ENCODE assay signal across 8 mouse cellular contexts in genomic region chr19:56320186-56320860, GRCm38 (mm10). TPM values are rescaled to one million over a fixed set of nuclear protein-coding genes. Genes with fewer than 3 reads are reported as not detected.
DNase-seq lines count a peak whose midpoint lies in the region; ATAC-seq and TF ChIP-seq lines count a peak whose summit lies in the region.

No protein-coding gene starts in this region.

- no peak overlapping the region; the same call in 1 of the 2 replicates for H3K9ac ChIP-seq in lung, embryonic 15.5 days

- H3K27ac ChIP-seq in lung, embryonic 15.5 days, result no peak overlapping the region
- H3K27ac ChIP-seq in layer of hippocampus, adult 2 months, result no peak overlapping the region
- no peak overlapping the region for H3K27ac ChIP-seq in cerebellum, adult 2 months (ENCODE audit: insufficient read depth, low read length)

- peaks cover 37% of the 10 kb centered on the region for H3K27me3 ChIP-seq in E14TG2a.4 (ENCODE audit: insufficient read depth, low read length)
- no peaks in the 10 kb centered on the region for H3K27me3 ChIP-seq in lung, embryonic 15.5 days
- no peaks in the 10 kb centered on the region for H3K27me3 ChIP-seq in cerebellum, adult 2 months (ENCODE audit: control insufficient read depth, insufficient read depth, low read length)

- ATAC-seq in lung, embryonic 15.5 days (ENCODE audit: borderline replicate concordance, extremely low read depth, low FRiP score, low TSS enrichment), result no peak

- DNase-seq in embryo, embryonic 9.5 days (ENCODE audit: extremely low spot score), result peak; percentile 52
- peak; percentile 26 for DNase-seq in kidney, adult 11 months
- peak; percentile 29 for DNase-seq in retina, embryonic 14.5 days (ENCODE audit: low spot score)
- DNase-seq in layer of hippocampus, postnatal 10 days (ENCODE audit: low spot score in 2 of 2), result no peak
- DNase-seq in layer of hippocampus, adult 2 months (ENCODE audit: low spot score in 2 of 2), result no peak
- DNase-seq in cerebellum, adult 2 months, result no peak

- no peak for TF ChIP-seq CTCF in E14TG2a.4 (conservative IDR thresholded peaks at IDR 0.05; ENCODE audit: low read length)
- TF ChIP-seq CTCF in layer of hippocampus, adult 2 months (conservative IDR thresholded peaks at IDR 0.05), result no peak
- no peak for TF ChIP-seq CTCF in cerebellum, adult 2 months (IDR thresholded peaks at IDR 0.05; ENCODE audit: borderline replicate concordance, insufficient read depth, low read depth, low read length)

- no peaks in the 10 kb centered on the region for H3K36me3 ChIP-seq in E14TG2a.4 (ENCODE audit: insufficient read depth, low read length)
- H3K36me3 ChIP-seq in lung, embryonic 15.5 days, result no peaks in the 10 kb centered on the region

- H3K4me1 ChIP-seq in E14TG2a.4 (replicated peaks; ENCODE audit: low read depth, low read length), result peaks cover 14% of the 10 kb centered on the region
- H3K4me1 ChIP-seq in lung, embryonic 15.5 days, result peaks cover 11% of the 10 kb centered on the region
- no peaks in the 10 kb centered on the region for H3K4me1 ChIP-seq in cerebellum, adult 2 months (ENCODE audit: control insufficient read depth, insufficient read depth, low read length)

- 20% methylated on average over 26 of the region's 26 CpGs for WGBS in lung, embryonic 15.5 days
- WGBS in cerebellum, adult 2 months, result 32% methylated on average over 26 of the region's 26 CpGs

- peak overlapping the region; percentile 35; the same call in 1 of the 2 replicates for H3K4me3 ChIP-seq in E14TG2a.4 (replicated peaks; ENCODE audit: low read length)
- H3K4me3 ChIP-seq in lung, embryonic 15.5 days, result 0 out of 2 replicates have a peak overlapping the region, but pooled peaks have one; percentile 5
- no peak overlapping the region for H3K4me3 ChIP-seq in layer of hippocampus, adult 2 months
- H3K4me3 ChIP-seq in cerebellum, adult 2 months (replicated peaks; ENCODE audit: insufficient read depth, low read depth, low read length), result no peak overlapping the region

- H3K9me3 ChIP-seq in E14TG2a.4 (ENCODE audit: low read length), result no peaks in the 10 kb centered on the region
- no peaks in the 10 kb centered on the region for H3K9me3 ChIP-seq in lung, embryonic 15.5 days

- peak overlapping the region; percentile 45 for H3K4me2 ChIP-seq in lung, embryonic 15.5 days

- TF ChIP-seq POLR2A in cerebellum, adult 2 months (IDR thresholded peaks at IDR 0.05; ENCODE audit: borderline replicate concordance, insufficient read depth, low read length), result no peak

RNA-seq across cellular contexts. Expression of gene Habp2, which starts 33.4 kb away (rescaled TPM):
- 3.6 and 3.8 TPM in 2 replicates for polyA plus RNA-seq in lung, embryonic 15.5 days (2015; fragmentation: Nextera tagmentation; extraction: Ambion mirVana)
- not detected for total RNA-seq in layer of hippocampus, postnatal 10 days (2021)
- not detected for total RNA-seq in layer of hippocampus, adult 2 months (2021)
- polyA plus RNA-seq in cerebellum, adult 2 months (2012; rRNA removed), result not detected in 2 replicates

Comparison
In these comparisons a context has a peak if more than half of its experiments do, and no peak if none do; other contexts are left out.
1. H3K4me3 ChIP-seq: peak in E14TG2a.4 (single experiment) and lung, embryonic 15.5 days (single experiment); none in layer of hippocampus, adult 2 months (single experiment) and cerebellum, adult 2 months (single experiment).
2. DNase-seq: peak in embryo, embryonic 9.5 days (single experiment), kidney, adult 11 months (single experiment) and retina, embryonic 14.5 days (single experiment); none in layer of hippocampus, postnatal 10 days (0 of 2), layer of hippocampus, adult 2 months (0 of 2) and cerebellum, adult 2 months (0 of 2).